Mouse (Mus musculus) layer of hippocampus, postnatal 10 days (tissue): ENCODE results near the gene Zfp157. TPM values are rescaled to one million over a fixed set of nuclear protein-coding genes. Genes with fewer than 3 reads are reported as not detected.
"Not testable (repeated sequence)": the region's sequence is repeated elsewhere in the genome, so short reads cannot be mapped to it uniquely, and the experiment has no call there.

Experiments
- DNase-seq, 2 experiments: peaks; one replicate each; pipeline ENCODE4 v3.0.0; 2021; ENCODE audit warnings: low spot score in 2 of 2
- long read RNA-seq: library from polyadenylated mRNA; stranded (forward); transcript quantifications from one replicate; pipeline ENCODE4 v2.0.0, GENCODE M21; 2023
- total RNA-seq, 2 experiments: library from RNA; stranded (reverse); gene quantifications; 2 replicates each; pipeline ENCODE4 v1.2.3; 2021

Gene Zfp157
- 10 to 100 TPM; 24.9 to 26.5 TPM for total RNA-seq
- long read RNA-seq, full-length matches to known transcripts: 6 of 10 reads
- long read RNA-seq, partial matches to known transcripts: 0 of 10 reads
- long read RNA-seq, other reads (novel, unspliced or antisense): 4 of 10 reads

DNA sequence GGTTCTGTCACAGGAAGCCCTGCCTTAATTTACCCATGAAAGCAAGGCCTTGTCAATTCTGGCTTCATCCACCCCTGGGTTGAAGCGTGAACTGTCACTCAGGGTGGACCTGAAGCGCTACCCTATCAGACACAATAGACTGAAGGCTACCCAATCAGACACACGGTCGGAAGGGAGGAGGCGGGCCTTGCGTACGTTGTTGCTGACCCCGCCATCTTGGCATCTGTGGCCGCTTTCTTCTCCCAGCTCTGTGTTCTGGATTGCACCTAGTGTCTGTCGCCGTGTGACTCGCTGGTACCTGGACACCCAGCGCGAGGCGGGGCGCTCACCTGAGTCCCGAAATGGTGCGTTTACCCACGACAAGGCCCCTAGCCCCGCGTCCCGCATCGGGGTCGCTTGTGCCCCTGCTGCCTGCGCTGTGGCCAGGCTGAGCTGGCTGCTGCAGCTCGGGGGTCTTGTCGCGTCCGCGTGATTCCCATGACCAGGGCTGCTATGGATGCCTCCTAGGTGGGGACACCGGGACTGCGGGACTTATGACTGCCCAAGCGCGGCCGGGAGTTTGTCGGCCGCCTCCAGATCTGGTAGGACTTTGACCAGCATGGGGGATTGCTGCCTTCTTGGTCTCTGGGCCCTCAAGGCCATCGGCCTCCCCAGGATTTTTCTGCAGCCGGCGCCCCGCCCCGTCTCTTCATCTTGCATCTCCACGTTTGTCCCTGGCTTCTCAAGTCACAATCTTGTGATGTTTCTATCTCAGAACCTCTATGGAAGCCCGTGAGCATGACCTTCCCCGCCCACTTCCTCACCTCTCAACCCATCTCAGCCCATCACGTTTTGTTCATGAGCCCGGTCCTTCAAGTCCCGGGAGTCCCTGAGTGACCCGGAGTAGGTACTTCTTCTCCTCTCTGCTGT, at the start of gene Zfp157:
Zfp157 (plus strand) TSS at position 183 of the 909 bp plus-strand sequence.
- peak; percentile 92 to 94 for DNase-seq

DNA sequence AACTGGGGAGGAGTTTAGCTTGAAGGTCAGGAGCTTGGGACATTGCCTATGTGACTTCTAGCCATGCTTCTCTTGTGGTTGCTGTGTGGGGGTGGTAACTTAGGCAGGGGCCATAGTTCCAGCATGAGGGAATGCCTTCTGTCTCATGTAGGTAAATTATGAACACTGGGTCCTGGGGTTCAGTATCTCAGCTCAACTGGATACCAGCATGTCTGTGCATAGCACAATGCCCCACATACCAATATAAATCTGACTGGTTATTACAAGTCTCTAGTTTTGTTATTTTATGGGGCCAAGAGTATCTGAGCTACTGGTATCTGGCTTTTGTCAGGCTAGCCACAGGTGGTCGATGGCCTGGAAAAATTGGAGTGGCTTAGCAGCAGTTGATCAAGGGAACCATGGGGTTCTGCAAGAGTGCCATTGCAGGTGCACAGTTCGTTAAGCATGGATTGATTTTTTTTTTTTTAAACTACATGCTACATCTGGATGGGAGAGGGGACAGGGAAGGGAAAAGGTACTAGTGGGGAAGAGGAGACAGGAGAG, 43.4 kb upstream of the Zfp157 start:
- no peak for DNase-seq

DNA sequence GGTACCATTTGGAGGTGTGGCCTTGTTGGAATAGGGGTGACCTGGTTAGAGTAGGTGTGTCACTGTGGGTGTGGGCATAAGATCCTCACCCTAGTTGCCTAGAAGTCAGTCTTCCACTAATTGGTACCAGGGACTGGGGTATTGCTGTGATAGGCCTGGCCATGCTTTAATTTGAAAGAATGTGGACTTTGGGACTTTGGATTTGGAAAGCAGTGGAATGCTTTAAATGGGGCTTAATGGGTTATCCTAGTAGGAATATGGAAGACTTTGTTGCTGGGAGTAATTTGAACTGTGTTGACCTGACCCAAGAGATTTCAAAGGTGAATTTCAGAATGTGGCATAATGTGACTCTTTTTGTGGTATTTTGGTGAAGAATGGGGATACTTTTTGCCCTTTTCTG, 40.8 kb upstream of the Zfp157 start:
- DNase-seq: not testable (repeated sequence)

GRCm38 (mm10) chr5:138458371-138458770, 17.1 kb downstream of the Zfp157 start:
- no peak for DNase-seq

- DNase-seq: no peak
Observed at GRCm38 (mm10) chr5:138459107-138459506, 17.8 kb downstream of the Zfp157 start.

DNA sequence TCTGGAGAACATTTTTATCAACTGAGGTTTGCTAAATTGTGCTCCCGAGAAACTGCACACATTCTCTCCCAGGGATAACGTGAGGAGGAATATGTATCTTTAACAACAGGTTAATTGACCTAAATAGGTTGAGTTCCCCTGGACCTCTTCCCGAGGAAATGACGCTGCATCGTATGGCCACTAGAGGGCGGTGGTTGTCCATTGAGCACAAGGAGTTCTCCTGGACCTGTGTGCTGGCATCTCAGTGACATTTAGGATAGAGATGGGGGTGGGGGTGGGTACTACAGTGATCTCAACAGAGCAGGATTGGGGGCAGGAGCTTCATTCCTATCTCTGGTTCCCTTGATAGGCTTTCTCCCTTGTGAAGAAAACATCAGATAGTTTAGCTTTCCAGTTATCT, 32.3 kb downstream of the Zfp157 start:
- DNase-seq: peak; percentile 50 to 66

DNA sequence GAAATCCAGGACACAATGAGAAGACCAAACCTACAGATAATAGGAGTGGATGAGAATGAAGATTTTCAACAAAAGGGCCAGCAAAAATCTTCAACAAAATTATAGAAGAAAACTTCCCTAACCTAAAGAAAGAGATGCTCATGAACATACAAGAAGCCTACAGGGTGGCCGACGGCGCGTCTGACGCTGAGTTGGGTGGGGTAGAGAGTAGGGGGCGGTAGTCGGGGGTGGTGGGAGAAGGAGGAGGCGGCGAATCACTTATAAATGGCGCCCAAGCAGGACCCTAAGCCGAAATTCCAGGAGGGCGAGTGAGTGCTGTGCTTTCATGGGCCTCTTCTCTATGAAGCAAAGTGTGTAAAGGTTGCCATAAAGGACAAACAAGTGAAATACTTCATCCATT, 63.3 kb downstream of the Zfp157 start:
- not testable (repeated sequence) for DNase-seq

Other genes with a start within 250 kb of the Zfp157 start
- 10 to 100 TPM; 11.4 to 14.2 TPM for gene Mblac1, start 247.2 kb upstream of the Zfp157 start, total RNA-seq
- under 1 TPM in 1 of 2 experiments, not detected in 1; 0.21 TPM for gene Nxpe5, start 215.6 kb upstream of the Zfp157 start, total RNA-seq
- 10 to 100 TPM; 66.1 to 73.3 TPM for gene Lamtor4, start 186.0 kb upstream of the Zfp157 start, total RNA-seq
- 10 to 100 TPM; 76.0 to 84.4 TPM for gene BC037034, start 177.4 kb upstream of the Zfp157 start, total RNA-seq
- 1 to 10 TPM; 2.8 TPM for gene Gal3st4, start 168.6 kb upstream of the Zfp157 start, total RNA-seq
- not detected for gene Gm43720, start 161.5 kb upstream of the Zfp157 start, total RNA-seq
- 10 to 100 TPM; 11.2 to 11.8 TPM for gene Gpc2, start 161.5 kb upstream of the Zfp157 start, total RNA-seq
- gene Stag3, start 161.2 kb upstream of the Zfp157 start, total RNA-seq: 1 to 10 TPM; 3.3 to 4.1 TPM
- gene Pvrig, start 99.5 kb upstream of the Zfp157 start, total RNA-seq: not detected
- not detected for gene 1700123K08Rik, start 123.2 kb downstream of the Zfp157 start, total RNA-seq
- gene Zfp68, start 178.3 kb downstream of the Zfp157 start, total RNA-seq: 10 to 100 TPM; 33.1 to 35.3 TPM
- gene A430033K04Rik, start 181.4 kb downstream of the Zfp157 start, total RNA-seq: 10 to 100 TPM; 12.5 to 13.6 TPM